Mouse (Mus musculus): Measurements from ENCODE around the gene 9530077C05Rik. TPM values are rescaled to one million over a fixed set of nuclear protein-coding genes. Genes with fewer than 3 reads are reported as not detected.
A peak's percentile ranks its signal among the peaks of the same experiment; 100 is the strongest.

Gene 9530077C05Rik
- total RNA-seq (2014; rRNA removed): 18.7 and 21.5 TPM in 2 replicates
- 19.3 and 20.2 TPM in 2 replicates for polyA plus RNA-seq (2015; fragmentation: Nextera tagmentation; extraction: Ambion mirVana)

DNA sequence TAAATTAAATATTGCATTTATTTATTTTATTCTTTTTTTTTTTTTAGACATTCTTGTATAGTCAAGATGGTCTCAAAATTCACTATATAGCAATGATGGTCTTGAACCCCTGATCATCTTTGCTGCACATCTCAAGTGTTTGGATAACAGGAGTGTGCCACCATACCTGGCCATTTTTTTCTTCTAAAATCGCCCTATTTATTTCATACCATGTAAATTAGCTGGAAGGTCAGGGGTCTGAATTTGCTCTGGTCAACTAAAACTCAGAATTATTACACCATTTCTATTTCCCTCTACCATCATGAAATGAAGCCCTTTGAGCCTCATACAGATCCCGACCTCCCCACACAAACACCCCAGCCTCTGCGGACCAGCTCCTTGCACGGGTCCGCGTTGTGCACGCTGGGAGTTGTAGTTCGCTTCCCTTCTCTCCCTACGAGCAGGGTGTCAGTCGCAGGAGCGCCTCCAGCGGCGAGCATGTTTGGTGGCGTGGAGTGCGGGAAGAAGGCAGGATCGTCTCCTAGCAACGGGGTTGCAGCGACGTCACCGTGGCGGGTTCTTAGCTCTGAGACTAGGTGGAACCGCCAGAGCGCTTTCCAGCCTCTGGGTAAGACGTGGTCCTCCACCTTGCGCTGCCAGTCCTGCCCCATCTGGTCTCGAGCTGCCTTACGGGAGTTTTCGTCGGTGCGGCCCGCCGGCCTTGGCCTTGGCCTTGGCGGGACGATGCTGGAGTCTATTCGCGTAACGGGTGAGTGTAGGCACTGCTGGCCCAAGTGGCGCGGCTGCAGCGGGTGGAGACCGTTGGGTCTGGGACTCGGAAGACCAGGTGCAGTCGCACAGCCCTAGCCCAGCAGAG is at the start of gene 9530077C05Rik:
Gene 9530077C05Rik (plus strand): TSS at position 512 of the 856 bp plus-strand sequence.
- under 1% methylated on average over 43 of the region's 43 CpGs for WGBS
- DNase-seq (ENCODE audit: low spot score): peak; percentile 98
- peak; percentile 97 for TF ChIP-seq CTCF (IDR thresholded peaks at IDR 0.05)
- H3K4me1 ChIP-seq (ENCODE audit: insufficient read depth, low read length): 0 out of 2 replicates have a peak, but pooled peaks cover 3% of the 10 kb centered on the region
- peak within 1 kb of the TSS; percentile 73 for H3K9ac ChIP-seq (replicated peaks; ENCODE audit: low read length, poor library complexity, severe bottlenecking)
- peak; percentile 98 for ATAC-seq (ENCODE audit: low FRiP score)
- no peaks in the 10 kb centered on the region for H3K9me3 ChIP-seq (ENCODE audit: low read length)
- no peaks in the 10 kb centered on the region for H3K27me3 ChIP-seq (ENCODE audit: insufficient read depth, low read length)
- H3K27ac ChIP-seq (ENCODE audit: low read depth, low read length): peak within 1 kb of the TSS; percentile 60
- H3K4me2 ChIP-seq (ENCODE audit: low read depth, low read length, poor library complexity, severe bottlenecking): peak within 1 kb of the TSS; percentile 63
- no peaks in the 10 kb centered on the region for H3K36me3 ChIP-seq (ENCODE audit: insufficient read depth, low read length)
- H3K4me3 ChIP-seq (ENCODE audit: low read depth, low read length): peak within 1 kb of the TSS; percentile 52

- DNase-seq (ENCODE audit: low spot score) (no peak), ATAC-seq (ENCODE audit: low FRiP score) (no peak)
- no peak overlapping the region for H3K9ac ChIP-seq (replicated peaks; ENCODE audit: low read length, poor library complexity, severe bottlenecking)
- no peak overlapping the region for H3K4me3 ChIP-seq (ENCODE audit: low read depth, low read length)
- WGBS: 97% methylated on average over 2 of the region's 2 CpGs
- no peaks in the 10 kb centered on the region for H3K27me3 ChIP-seq (ENCODE audit: insufficient read depth, low read length)
- no peaks in the 10 kb centered on the region for H3K4me1 ChIP-seq (ENCODE audit: insufficient read depth, low read length)
- H3K27ac ChIP-seq (ENCODE audit: low read depth, low read length): no peak overlapping the region
- no peaks in the 10 kb centered on the region for H3K9me3 ChIP-seq (ENCODE audit: low read length)
- no peak overlapping the region for H3K4me2 ChIP-seq (ENCODE audit: low read depth, low read length, poor library complexity, severe bottlenecking)
- H3K36me3 ChIP-seq (ENCODE audit: insufficient read depth, low read length): no peaks in the 10 kb centered on the region
- TF ChIP-seq CTCF (IDR thresholded peaks at IDR 0.05): no peak
Observed at GRCm38 (mm10) chr9:22366221-22366620, 45.1 kb upstream of the 9530077C05Rik start.

DNA sequence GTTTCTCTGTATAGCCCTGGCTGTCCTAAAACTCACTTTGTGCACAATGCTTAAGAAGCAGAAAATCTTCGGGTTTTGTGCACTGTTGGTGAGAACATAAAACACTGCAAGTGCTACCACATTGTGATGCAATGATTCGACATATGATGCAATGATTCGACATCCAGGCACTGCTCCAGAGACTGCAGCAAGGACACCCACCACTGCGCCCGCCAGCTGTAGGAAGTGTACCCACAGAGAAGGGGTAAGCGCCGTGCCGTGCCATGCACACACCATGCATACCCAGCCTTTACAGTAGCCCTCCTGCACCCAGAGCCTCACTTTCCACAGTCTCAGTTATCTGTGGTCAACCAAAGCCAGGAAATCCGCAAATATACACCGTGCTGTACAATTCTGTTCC is 44.7 kb upstream of the 9530077C05Rik start:
- H3K27me3 ChIP-seq (ENCODE audit: insufficient read depth, low read length): no peaks in the 10 kb centered on the region
- TF ChIP-seq CTCF (IDR thresholded peaks at IDR 0.05): no peak
- no peak for ATAC-seq (ENCODE audit: low FRiP score)
- H3K36me3 ChIP-seq (ENCODE audit: insufficient read depth, low read length): no peaks in the 10 kb centered on the region
- H3K27ac ChIP-seq (ENCODE audit: low read depth, low read length): no peak overlapping the region
- no peaks in the 10 kb centered on the region for H3K9me3 ChIP-seq (ENCODE audit: low read length)
- H3K4me3 ChIP-seq (ENCODE audit: low read depth, low read length): no peak overlapping the region
- 96% methylated on average over 10 of the region's 10 CpGs for WGBS
- H3K4me2 ChIP-seq (ENCODE audit: low read depth, low read length, poor library complexity, severe bottlenecking): no peak overlapping the region
- H3K9ac ChIP-seq (replicated peaks; ENCODE audit: low read length, poor library complexity, severe bottlenecking): no peak overlapping the region
- H3K4me1 ChIP-seq (ENCODE audit: insufficient read depth, low read length): no peaks in the 10 kb centered on the region
- DNase-seq (ENCODE audit: low spot score): no peak

- no peak overlapping the region for H3K4me2 ChIP-seq (ENCODE audit: low read depth, low read length, poor library complexity, severe bottlenecking)
- peak; percentile 65 for DNase-seq (ENCODE audit: low spot score)
- 0 out of 2 replicates have a peak, but pooled peaks have one; percentile 47 for ATAC-seq (ENCODE audit: low FRiP score)
Observed at GRCm38 (mm10) chr9:22368030-22368429, 43.3 kb upstream of the 9530077C05Rik start.

GRCm38 (mm10) chr9:22372760-22373159 is 38.6 kb upstream of the 9530077C05Rik start:
- ATAC-seq (ENCODE audit: low FRiP score): no peak
- TF ChIP-seq CTCF (IDR thresholded peaks at IDR 0.05): 0 out of 2 replicates have a peak, but pooled peaks have one; percentile 6
- DNase-seq (ENCODE audit: low spot score): peak; percentile 9
- no peak overlapping the region for H3K4me2 ChIP-seq (ENCODE audit: low read depth, low read length, poor library complexity, severe bottlenecking)
- no peaks in the 10 kb centered on the region for H3K36me3 ChIP-seq (ENCODE audit: insufficient read depth, low read length)
- H3K27me3 ChIP-seq (ENCODE audit: insufficient read depth, low read length): no peaks in the 10 kb centered on the region
- H3K9me3 ChIP-seq (ENCODE audit: low read length): no peaks in the 10 kb centered on the region
- H3K9ac ChIP-seq (replicated peaks; ENCODE audit: low read length, poor library complexity, severe bottlenecking): no peak overlapping the region
- no peak overlapping the region for H3K4me3 ChIP-seq (ENCODE audit: low read depth, low read length)
- 94% methylated on average over 4 of the region's 4 CpGs for WGBS
- no peaks in the 10 kb centered on the region for H3K4me1 ChIP-seq (ENCODE audit: insufficient read depth, low read length)
- no peak overlapping the region for H3K27ac ChIP-seq (ENCODE audit: low read depth, low read length)

More at GRCm38 (mm10) chr9:22368030-22368429, 43.3 kb upstream of the 9530077C05Rik start:
- WGBS: 72% methylated on average over 6 of the region's 6 CpGs
- H3K36me3 ChIP-seq (ENCODE audit: insufficient read depth, low read length): no peaks in the 10 kb centered on the region
- no peak for TF ChIP-seq CTCF (IDR thresholded peaks at IDR 0.05)
- H3K27ac ChIP-seq (ENCODE audit: low read depth, low read length): no peak overlapping the region; the same call in 1 of the 2 replicates
- H3K4me1 ChIP-seq (ENCODE audit: insufficient read depth, low read length): no peaks in the 10 kb centered on the region
- H3K4me3 ChIP-seq (ENCODE audit: low read depth, low read length): no peak overlapping the region
- no peaks in the 10 kb centered on the region for H3K27me3 ChIP-seq (ENCODE audit: insufficient read depth, low read length)
- no peaks in the 10 kb centered on the region for H3K9me3 ChIP-seq (ENCODE audit: low read length)
- no peak overlapping the region for H3K9ac ChIP-seq (replicated peaks; ENCODE audit: low read length, poor library complexity, severe bottlenecking)

GRCm38 (mm10) chr9:22376086-22376485 is 35.2 kb upstream of the 9530077C05Rik start:
- no peak for ATAC-seq (ENCODE audit: low FRiP score)
- TF ChIP-seq CTCF (IDR thresholded peaks at IDR 0.05): no peak
- Histone ChIP-seq H3K27ac (ENCODE audit: low read depth, low read length) (no peak overlapping the region), H3K4me1 (ENCODE audit: insufficient read depth, low read length) (no peaks in the 10 kb centered on the region), H3K4me2 (ENCODE audit: low read depth, low read length, poor library complexity, severe bottlenecking) (no peak overlapping the region), H3K9me3 (ENCODE audit: low read length) (no peaks in the 10 kb centered on the region), H3K4me3 (ENCODE audit: low read depth, low read length) (no peak overlapping the region), H3K9ac (replicated peaks; ENCODE audit: low read length, poor library complexity, severe bottlenecking) (no peak overlapping the region), H3K36me3 (ENCODE audit: insufficient read depth, low read length) (no peaks in the 10 kb centered on the region), H3K27me3 (ENCODE audit: insufficient read depth, low read length) (no peaks in the 10 kb centered on the region)
- WGBS: 66% methylated on average over 5 of the region's 5 CpGs
- peak; percentile 9 for DNase-seq (ENCODE audit: low spot score)
